Mouse (Mus musculus): Measurements from ENCODE around the gene Olfr506.
"Not testable (repeated sequence)": the region's sequence is repeated elsewhere in the genome, so short reads cannot be mapped to it uniquely, and the experiment has no call there.

The Olfr506 gene

DNA sequence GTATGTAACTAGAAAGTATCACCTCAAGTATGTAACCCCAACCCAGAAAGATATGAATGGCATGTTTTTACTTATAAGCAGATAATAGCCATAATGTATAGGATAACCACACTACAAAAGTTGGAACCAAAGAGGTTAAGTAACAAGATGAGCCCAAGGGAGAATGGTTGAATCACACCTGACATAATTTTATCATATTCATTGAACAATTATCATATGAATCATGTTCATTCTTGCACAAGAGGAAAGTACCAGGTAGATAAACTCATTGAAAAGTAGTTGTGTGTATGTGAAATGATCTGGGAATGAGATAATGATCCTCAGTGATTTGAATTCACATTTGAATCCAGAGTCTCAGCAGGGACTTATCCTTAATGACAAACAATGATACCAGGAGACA is at the start of gene Olfr506:
Gene Olfr506 (plus strand): TSS at position 301 of the 400 bp plus-strand sequence.
- DNase-seq = no peak

DNA sequence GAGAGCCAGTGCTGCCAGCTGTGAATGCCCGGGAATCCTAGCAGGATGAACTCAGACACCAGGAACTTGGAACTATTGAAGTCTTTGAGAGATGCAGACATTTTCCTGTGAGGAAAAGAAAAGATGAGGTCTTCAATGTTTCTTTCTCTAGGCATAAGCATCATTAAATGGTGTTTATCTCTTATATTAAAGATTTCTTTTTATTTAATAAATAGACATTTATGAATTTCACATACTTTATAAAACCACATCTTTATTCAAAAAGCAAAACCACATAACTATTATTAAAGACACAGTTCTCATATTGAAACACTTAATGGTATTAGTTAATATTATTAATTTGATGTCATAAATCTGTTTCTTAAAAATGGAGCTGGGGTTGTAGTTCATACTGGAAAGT is 44.9 kb upstream of the Olfr506 start, which contains the start of gene Olfr504:
Gene Olfr504 (minus strand): TSS at position 101 of the 400 bp plus-strand sequence.
- DNase-seq = no peak

DNA sequence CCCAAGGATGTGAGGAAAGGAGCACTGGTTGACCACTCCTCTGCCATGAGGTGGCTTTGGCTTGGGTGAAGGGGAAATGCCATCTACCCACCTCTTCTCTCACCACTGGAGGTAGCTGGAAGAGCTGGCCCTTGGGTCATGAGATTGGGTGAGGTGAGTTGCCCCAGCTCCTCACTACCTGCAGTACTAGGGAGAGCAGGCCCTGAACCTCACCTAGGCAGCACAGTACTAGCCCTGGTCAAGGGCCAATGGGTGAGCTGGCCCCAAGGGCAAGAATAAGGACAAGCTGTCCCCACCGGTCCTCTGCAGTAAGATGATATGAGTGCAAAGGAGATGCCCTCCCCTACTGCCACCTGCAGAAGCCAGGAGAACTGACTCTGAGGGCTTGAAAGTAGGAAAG is 20.8 kb upstream of the Olfr506 start:
- no peak for DNase-seq

DNA sequence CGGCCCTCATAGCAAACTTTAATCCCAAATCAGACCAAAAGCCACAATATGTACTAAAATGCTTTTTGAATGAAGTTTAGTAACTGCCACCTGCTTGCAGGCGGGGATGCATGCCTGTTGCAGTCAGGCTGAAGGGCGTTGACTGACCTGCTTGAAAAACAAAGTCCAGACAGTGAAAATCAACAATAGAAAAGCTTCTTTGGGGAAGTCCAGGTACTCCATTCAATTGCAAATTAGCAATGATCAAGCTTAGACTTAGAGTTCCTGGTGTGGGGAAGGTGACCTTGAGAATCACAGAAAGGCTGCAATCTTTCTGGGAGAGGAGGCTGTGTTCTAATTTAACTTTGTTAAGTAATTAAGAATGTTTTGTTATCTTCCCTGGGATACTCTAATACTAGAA is 8.7 kb upstream of the Olfr506 start:
- not testable (repeated sequence) for DNase-seq

DNA sequence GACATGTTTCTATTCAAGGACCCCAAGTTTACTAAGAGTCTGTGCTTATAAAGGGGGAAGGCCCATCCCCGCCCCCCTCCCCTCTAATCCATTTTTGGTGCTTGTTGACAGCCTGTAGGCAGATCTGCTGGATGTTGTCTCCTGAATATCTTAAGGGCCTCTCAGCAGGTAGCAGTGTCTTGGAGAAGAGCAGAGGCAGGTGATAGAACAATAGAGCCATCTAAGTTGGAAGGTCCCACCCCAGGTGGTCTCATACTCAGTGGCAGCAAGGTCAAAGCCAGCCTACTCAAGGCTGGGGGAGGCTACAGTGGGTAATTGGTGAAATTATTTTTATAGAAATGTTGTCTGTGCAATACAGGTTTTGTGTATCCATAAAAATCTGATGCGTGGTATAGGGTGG is 3.5 kb downstream of the Olfr506 start:
- DNase-seq = no peak

DNA sequence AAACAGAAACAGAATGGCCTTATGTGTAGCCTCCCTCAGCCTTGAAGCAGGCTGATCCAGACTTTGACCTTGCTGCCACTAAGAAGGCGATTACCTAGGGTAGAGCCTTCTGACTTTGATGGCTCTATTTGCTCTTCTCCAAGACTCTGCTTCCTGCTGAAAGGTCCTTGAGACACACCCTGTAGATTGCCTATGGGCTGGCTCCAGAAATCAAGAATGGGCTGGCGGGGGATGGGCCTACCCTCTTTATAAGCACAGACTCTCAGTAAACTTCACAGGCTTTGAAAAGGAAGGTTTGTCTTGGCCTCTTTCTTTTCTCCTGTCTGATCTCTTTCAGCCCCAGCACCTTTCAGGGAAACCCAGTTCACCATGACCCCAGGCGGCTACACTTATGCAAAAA is 6.2 kb downstream of the Olfr506 start:
- not testable (repeated sequence) for DNase-seq

DNA sequence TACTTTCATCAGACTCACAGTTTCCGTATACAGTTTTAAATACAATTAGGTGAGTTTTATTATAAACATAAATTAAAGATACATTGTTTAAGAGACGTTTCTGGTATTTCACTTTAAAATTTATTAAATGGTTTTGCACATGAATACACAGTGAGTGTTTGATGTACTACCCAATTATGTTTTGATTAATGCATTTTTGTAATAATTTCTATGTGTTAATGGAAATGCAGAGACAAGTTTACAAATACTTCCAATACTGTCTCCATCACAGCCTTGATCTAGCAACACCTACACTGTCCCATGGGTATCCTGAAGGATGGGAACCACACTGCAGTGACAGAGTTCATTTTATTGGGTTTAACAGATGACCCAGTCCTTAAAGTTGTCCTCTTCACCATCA is 10.9 kb downstream of the Olfr506 start, which contains the start of gene Olfr507:
Gene Olfr507 (plus strand): TSS at position 301 of the 400 bp plus-strand sequence.
- no peak for DNase-seq

DNA sequence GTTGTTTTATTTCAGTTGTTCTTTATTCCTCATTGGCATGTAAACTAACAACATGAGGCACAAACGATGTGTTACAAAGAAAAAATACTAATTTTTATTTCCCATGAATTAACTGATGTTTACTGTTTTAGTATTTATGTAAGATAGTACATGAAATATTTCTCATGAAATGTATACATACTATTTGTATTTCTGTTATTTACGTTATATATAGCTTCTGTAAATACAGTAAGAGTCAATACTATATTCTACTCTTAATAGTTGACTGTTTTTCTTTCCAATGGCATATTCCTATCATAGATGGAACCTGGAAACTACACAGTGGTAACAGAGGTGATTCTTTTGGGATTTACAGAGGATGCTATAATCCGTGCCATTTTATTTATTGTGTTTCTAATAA is 19.1 kb downstream of the Olfr506 start, which contains the start of gene Olfr508:
Gene Olfr508 (plus strand): TSS at position 301 of the 400 bp plus-strand sequence.
- no peak for DNase-seq

DNA sequence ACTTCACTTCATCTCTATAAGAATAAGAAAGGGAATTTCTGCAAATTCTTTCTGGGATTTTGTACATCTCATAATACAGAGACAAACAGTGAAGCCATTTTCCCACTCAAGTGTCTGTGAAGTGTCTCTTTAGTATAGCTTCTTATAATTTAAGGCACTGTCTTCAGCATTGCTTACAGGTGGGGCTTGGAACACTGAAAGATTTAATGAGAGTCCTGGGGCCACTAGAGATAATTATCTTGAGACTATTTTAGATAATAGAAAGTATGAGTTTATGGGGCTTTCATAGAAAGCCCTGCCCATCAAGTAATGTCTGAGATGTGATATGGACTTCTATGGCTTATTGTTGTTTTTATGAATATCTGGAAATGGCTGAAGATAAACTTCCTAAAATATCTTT is 41.2 kb downstream of the Olfr506 start, which contains the start of gene Olfr509:
Gene Olfr509 (minus strand): TSS at position 101 of the 400 bp plus-strand sequence.
- DNase-seq = no peak

DNA sequence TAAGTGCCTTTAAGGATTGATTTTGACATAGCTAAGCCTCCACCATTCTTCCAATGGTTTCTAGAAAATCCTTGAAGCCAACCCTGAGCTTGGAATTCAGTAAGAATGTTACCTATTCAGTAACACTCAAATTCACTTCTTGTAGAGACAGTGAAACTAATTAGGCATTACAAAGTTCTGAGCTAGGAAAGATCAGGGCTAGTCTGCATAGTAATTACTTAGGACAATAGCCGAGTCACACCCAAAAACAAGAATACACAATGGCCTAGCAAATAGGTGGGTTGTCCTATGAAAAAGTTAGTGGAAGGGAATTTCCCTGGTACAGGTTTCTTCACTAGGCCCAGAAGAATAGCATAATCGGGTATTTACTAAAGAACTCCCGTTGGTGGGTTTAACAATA is 51.8 kb downstream of the Olfr506 start:
- DNase-seq = no peak

Measured in embryo, embryonic 11 days (tissue).